Mouse (Mus musculus): ENCODE data around the gene Gm28042.

Gm28042 gene

GRCm38 (mm10) chr2:120026984-120027949 lies at the start of gene Gm28042, which contains the start of gene Jmjd7:
Gm28042 (plus strand) TSS chr2:120027493.
Jmjd7 (plus strand) TSS chr2:120027483.
- DNase-seq (ENCODE audit: low spot score), result peak; percentile 91

GRCm38 (mm10) chr2:119980343-119980986 lies 46.8 kb upstream of the Gm28042 start:
- no peak for DNase-seq (ENCODE audit: low spot score)

- no peak for DNase-seq (ENCODE audit: low spot score)
Observed at GRCm38 (mm10) chr2:119981631-119982030, 45.7 kb upstream of the Gm28042 start.

GRCm38 (mm10) chr2:119985871-119986270 lies 41.4 kb upstream of the Gm28042 start:
- DNase-seq (ENCODE audit: low spot score), result no peak

GRCm38 (mm10) chr2:119986369-119986768 lies 40.9 kb upstream of the Gm28042 start:
- DNase-seq (ENCODE audit: low spot score), result no peak

GRCm38 (mm10) chr2:119987441-119987840 lies 39.9 kb upstream of the Gm28042 start:
- DNase-seq (ENCODE audit: low spot score), result no peak

GRCm38 (mm10) chr2:119988952-119989351 lies 38.3 kb upstream of the Gm28042 start:
- DNase-seq (ENCODE audit: low spot score), result no peak

- DNase-seq (ENCODE audit: low spot score), result no peak
Observed at GRCm38 (mm10) chr2:119990881-119991280, 36.4 kb upstream of the Gm28042 start.

GRCm38 (mm10) chr2:119992349-119992748 lies 34.9 kb upstream of the Gm28042 start:
- DNase-seq (ENCODE audit: low spot score), result no peak

- DNase-seq (ENCODE audit: low spot score), result no peak
Observed at GRCm38 (mm10) chr2:119993515-119993914, 33.8 kb upstream of the Gm28042 start.

GRCm38 (mm10) chr2:119994839-119995238 lies 32.5 kb upstream of the Gm28042 start:
- DNase-seq (ENCODE audit: low spot score), result no peak

GRCm38 (mm10) chr2:119995391-119996281 lies 31.7 kb upstream of the Gm28042 start:
- DNase-seq (ENCODE audit: low spot score), result no peak

GRCm38 (mm10) chr2:119997354-119997753 lies 29.9 kb upstream of the Gm28042 start:
- DNase-seq (ENCODE audit: low spot score), result no peak

- no peak for DNase-seq (ENCODE audit: low spot score)
Observed at GRCm38 (mm10) chr2:119999731-120000130, 27.6 kb upstream of the Gm28042 start.

- DNase-seq (ENCODE audit: low spot score), result no peak
Observed at GRCm38 (mm10) chr2:120000882-120001584, 26.3 kb upstream of the Gm28042 start.

- DNase-seq (ENCODE audit: low spot score), result no peak
Observed at GRCm38 (mm10) chr2:120001956-120002355, 25.3 kb upstream of the Gm28042 start.

GRCm38 (mm10) chr2:120003970-120004369 lies 23.3 kb upstream of the Gm28042 start:
- no peak for DNase-seq (ENCODE audit: low spot score)

- no peak for DNase-seq (ENCODE audit: low spot score)
Observed at GRCm38 (mm10) chr2:120006696-120007095, 20.6 kb upstream of the Gm28042 start.

- no peak for DNase-seq (ENCODE audit: low spot score)
Observed at GRCm38 (mm10) chr2:120007680-120008210, 19.5 kb upstream of the Gm28042 start.

- no peak for DNase-seq (ENCODE audit: low spot score)
Observed at GRCm38 (mm10) chr2:120008672-120009071, 18.6 kb upstream of the Gm28042 start.
